Mouse (Mus musculus) midbrain, embryonic 11.5 days (tissue): ENCODE measurements at regions not wholly inside any gene's neighbourhood (a gene's known extent, or its start where the extent isn't known, plus 50 kb on each side); places are given as distances from the start of the nearest gene placed in this dataset. TPM values are rescaled to one million over a fixed set of nuclear protein-coding genes. Genes with fewer than 3 reads are reported as not detected.
"Not testable (repeated sequence)": the region's sequence is repeated elsewhere in the genome, so short reads cannot be mapped to it uniquely, and the experiment has no call there.

Experiments used
- ATAC-seq: fragments of 200-750 bp; cut with Nextera tagmentation; 2 replicates; pipeline ENCODE4 v1.8.0; 2017; ENCODE audit warnings: moderate TSS enrichment, moderate library complexity; ENCODE audit not compliant: low FRiP score
- DNase-seq: peaks from one replicate; pipeline ENCODE4 v3.0.0; 2015; ENCODE audit warnings: low spot score; ENCODE audit errors: missing footprints
- H3K27ac ChIP-seq: fragments of 300-500 bp; sonication (generic); 2 replicates; pipeline ENCODE4 v1.5.1; 2014; ENCODE audit warnings: low read depth, low read length
- H3K27me3 ChIP-seq: fragments of 300-500 bp; sonication (generic); 2 replicates; pipeline ENCODE4 v1.6.1; 2014; ENCODE audit warnings: mild to moderate bottlenecking, low read length, moderate library complexity, mixed read lengths; ENCODE audit not compliant: control insufficient read depth, insufficient read depth
- H3K36me3 ChIP-seq: fragments of 300-500 bp; sonication (generic); 2 replicates; pipeline ENCODE4 v1.6.1; 2014; ENCODE audit warnings: mild to moderate bottlenecking, low read length, moderate library complexity, mixed read lengths; ENCODE audit not compliant: control insufficient read depth, insufficient read depth
- H3K4me1 ChIP-seq: fragments of 300-500 bp; sonication (generic); 2 replicates; pipeline ENCODE4 v1.6.1; 2014; ENCODE audit warnings: low read length; ENCODE audit not compliant: control insufficient read depth, insufficient read depth
- H3K4me2 ChIP-seq: fragments of 300-500 bp; sonication (generic); 2 replicates; pipeline ENCODE4 v1.6.1; 2014; ENCODE audit warnings: mild to moderate bottlenecking, moderate library complexity
- H3K4me3 ChIP-seq: fragments of 300-500 bp; sonication (generic); 2 replicates; pipeline ENCODE4 v1.5.1; 2014; ENCODE audit warnings: low read depth, low read length
- H3K9ac ChIP-seq: fragments of 300-500 bp; sonication (generic); 2 replicates; pipeline ENCODE4 v1.6.1; 2014; ENCODE audit warnings: low read length
- H3K9me3 ChIP-seq: fragments of 300-500 bp; sonication (generic); 2 replicates; pipeline ENCODE4 v1.6.1; 2016; ENCODE audit warnings: low read length; ENCODE audit not compliant: control insufficient read depth
- WGBS: fragments of 180-500 bp; shearing (Covaris S2); extraction: QIAGEN DNeasy Blood & Tissue Kit; methylation state at CpG from one replicate; pipeline ENCODE4 v1.1.7; 2014; 5-methylcytosine and 5-hydroxymethylcytosine counted together
- microRNA-seq: library from miRNA; unstranded; fragments of <30 nt; microRNA quantifications from one replicate; pipeline ENCODE4, GENCODE M21; 2017

- H3K9ac ChIP-seq, H3K27ac ChIP-seq, H3K27me3 ChIP-seq, DNase-seq, H3K4me1 ChIP-seq, H3K4me2 ChIP-seq, H3K4me3 ChIP-seq, H3K36me3 ChIP-seq, ATAC-seq, H3K9me3 ChIP-seq: not testable (repeated sequence)
- WGBS, result 86% methylated on average over 9 of the region's 9 CpGs
Measured at GRCm38 (mm10) chr13:62078893-62079292, 50.8 kb upstream of the Zfp808 start.

Small RNA genes lying in the stretch of these regions (microRNA-seq; reads per million reads assigned to microRNA genes)
- gene Gm25649, result not detected
